Mouse (Mus musculus): ENCODE data around the gene Eml2. TPM values are rescaled to one million over a fixed set of nuclear protein-coding genes. Genes with fewer than 3 reads are reported as not detected.
A peak's percentile ranks its signal among the peaks of the same experiment; 100 is the strongest.

Gene Eml2
- polyA plus RNA-seq, 1 experiment from 2014 or later, result 14.2 TPM

DNA sequence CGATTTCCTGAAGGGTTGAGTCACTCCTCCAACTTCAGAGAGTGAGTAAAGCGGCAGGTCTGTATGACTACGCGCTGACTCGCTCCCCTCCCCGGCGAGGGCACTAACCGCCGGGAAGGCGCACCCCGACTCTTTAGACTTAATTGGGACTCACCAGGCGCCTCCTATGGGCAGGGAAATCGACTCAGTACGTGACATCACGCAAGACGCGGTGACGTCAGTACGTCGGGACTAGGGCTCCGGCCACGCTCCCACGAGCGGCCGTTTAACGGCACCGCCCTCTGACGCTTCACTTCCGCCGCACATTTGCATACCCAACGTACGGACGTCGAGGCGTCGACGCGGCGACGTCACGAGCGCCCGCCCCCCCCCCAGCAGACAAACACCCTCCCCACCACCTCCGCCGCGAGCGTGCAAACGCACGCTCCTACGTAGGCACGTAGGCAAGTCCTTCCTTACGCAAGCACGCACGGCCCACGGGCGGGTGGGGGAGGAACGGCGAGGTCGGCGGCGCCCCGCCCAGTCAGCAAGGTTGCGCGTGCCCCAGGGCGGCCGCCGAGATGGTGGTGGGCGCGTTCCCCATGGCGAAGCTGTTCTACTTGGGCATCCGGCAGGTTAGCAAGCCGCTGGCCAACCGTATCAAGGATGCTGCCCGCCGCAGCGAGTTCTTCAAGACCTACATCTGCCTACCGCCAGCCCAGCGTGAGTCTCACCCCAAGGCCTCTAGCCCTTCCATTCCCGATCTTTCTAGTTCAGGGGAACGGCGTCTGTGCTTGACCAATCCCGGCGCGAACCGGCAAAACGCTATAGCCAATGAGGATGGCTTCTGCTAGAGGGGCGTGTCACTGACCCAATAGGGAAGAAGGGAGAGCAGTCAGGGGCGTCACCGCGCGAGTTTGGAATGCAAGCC lies 51.9 kb downstream of the Eml2 start, which contains the start of gene Opa3:
TSS of gene Opa3 (plus strand) at position 452 of the 910 bp plus-strand sequence.
- Histone ChIP-seq H3K27me3 (ENCODE audit: insufficient read depth, poor library complexity, severe bottlenecking) (no peaks in the 10 kb centered on the region), H3K4me1 (peaks cover 20% of the 10 kb centered on the region), H3K36me3 (peaks cover 37% of the 10 kb centered on the region), H3K9me3 (no peaks in the 10 kb centered on the region), H3K4me3 (peak within 1 kb of the TSS; percentile 75), H3K27ac (peak within 1 kb of the TSS; percentile 96)
- peak; percentile 100 for DNase-seq (ENCODE audit: low spot score)
- WGBS, result under 1% methylated on average over 91 of the region's 91 CpGs

DNA sequence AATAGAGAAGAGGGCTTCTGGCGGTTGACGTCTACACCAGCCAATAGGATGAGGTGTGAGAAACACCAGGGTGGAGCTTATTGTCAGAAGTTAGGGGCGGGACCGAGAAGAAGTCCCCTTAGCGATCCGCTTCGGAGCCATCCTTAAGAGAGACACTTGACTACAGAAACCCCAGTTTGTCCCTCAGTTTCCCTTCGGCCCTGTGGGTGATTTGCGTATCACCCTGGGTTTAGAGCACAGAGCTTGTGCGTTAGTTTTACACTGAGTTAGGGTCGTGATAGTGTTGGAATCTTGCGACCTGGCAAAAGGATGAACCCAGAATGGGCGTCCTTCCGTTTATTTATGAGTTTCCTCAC lies 52.5 kb downstream of the Eml2 start:
- Histone ChIP-seq H3K9me3 (no peaks in the 10 kb centered on the region), H3K36me3 (peaks cover 39% of the 10 kb centered on the region), H3K4me1 (peaks cover 20% of the 10 kb centered on the region), H3K27me3 (ENCODE audit: insufficient read depth, poor library complexity, severe bottlenecking) (no peaks in the 10 kb centered on the region), H3K27ac (peak overlapping the region; percentile 96), H3K4me3 (peak overlapping the region; percentile 75)
- WGBS, result 0% methylated on average over 14 of the region's 14 CpGs
- no peak for DNase-seq (ENCODE audit: low spot score)

- Histone ChIP-seq H3K36me3 (peaks cover 43% of the 10 kb centered on the region), H3K9me3 (no peaks in the 10 kb centered on the region), H3K27me3 (ENCODE audit: insufficient read depth, poor library complexity, severe bottlenecking) (no peaks in the 10 kb centered on the region), H3K4me3 (peak overlapping the region; percentile 75), H3K27ac (peak overlapping the region; percentile 96), H3K4me1 (peaks cover 20% of the 10 kb centered on the region)
- no peak for DNase-seq (ENCODE audit: low spot score)
- 47% methylated on average over 5 of the region's 5 CpGs for WGBS
Observed at GRCm38 (mm10) chr7:19229404-19229803, 53.2 kb downstream of the Eml2 start.

GRCm38 (mm10) chr7:19230041-19230580 lies 53.9 kb downstream of the Eml2 start:
- Histone ChIP-seq H3K9me3 (no peaks in the 10 kb centered on the region), H3K27ac (0 out of 2 replicates have a peak overlapping the region, but pooled peaks have one; percentile 16), H3K4me1 (peaks cover 26% of the 10 kb centered on the region), H3K36me3 (peaks cover 38% of the 10 kb centered on the region), H3K27me3 (ENCODE audit: insufficient read depth, poor library complexity, severe bottlenecking) (no peaks in the 10 kb centered on the region), H3K4me3 (no peak overlapping the region; the same call in 1 of the 2 replicates)
- WGBS, result 93% methylated on average over 2 of the region's 2 CpGs
- DNase-seq (ENCODE audit: low spot score), result no peak

DNA sequence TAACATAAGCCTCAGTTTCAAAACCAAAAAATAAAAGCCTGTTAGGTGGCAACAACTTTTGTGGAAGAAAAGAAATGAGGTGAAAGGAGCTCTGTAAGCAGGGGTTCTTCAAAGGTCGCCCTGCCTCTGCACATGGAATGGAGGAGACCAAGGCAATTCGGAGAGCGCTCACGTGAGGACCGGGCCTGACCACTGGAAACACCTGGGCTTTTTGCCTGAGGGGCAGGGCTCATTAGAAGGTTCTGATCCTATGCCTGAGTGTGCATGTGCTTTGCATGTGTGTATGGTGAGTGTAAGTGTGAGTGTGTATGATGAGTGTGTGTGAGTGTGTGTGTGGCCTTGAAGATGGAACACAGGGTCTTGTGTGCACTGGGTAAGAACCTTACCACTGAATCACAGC lies 54.7 kb downstream of the Eml2 start:
- H3K4me3 ChIP-seq, result no peak overlapping the region
- no peak overlapping the region for H3K27ac ChIP-seq
- H3K4me1 ChIP-seq, result peaks cover 31% of the 10 kb centered on the region
- 92% methylated on average over 5 of the region's 5 CpGs for WGBS
- H3K9me3 ChIP-seq, result no peaks in the 10 kb centered on the region
- no peaks in the 10 kb centered on the region for H3K27me3 ChIP-seq (ENCODE audit: insufficient read depth, poor library complexity, severe bottlenecking)
- H3K36me3 ChIP-seq, result peaks cover 31% of the 10 kb centered on the region
- DNase-seq (ENCODE audit: low spot score), result no peak

DNA sequence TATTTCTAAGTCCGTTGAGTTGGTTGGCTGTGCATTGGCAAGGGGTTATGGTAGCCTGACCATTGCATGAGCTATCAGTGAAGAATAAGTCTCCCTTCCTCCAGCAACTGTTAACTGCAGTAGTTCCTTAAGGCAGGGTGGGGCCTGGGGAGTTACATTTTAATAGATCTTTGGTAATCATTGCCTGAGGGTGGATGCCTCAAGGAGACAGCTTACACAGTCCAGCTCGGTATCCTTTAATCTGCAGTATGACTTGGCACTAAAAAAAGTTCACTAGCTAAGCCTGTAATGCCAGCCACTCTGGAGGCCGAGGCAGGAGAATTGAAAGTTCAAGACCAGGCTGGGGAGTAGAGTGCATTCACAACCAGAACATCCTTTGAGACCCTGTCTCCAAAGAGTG lies 55.6 kb downstream of the Eml2 start:
- Histone ChIP-seq H3K27me3 (ENCODE audit: insufficient read depth, poor library complexity, severe bottlenecking) (no peaks in the 10 kb centered on the region), H3K4me3 (no peak overlapping the region), H3K9me3 (no peaks in the 10 kb centered on the region), H3K4me1 (peaks cover 37% of the 10 kb centered on the region), H3K36me3 (peaks cover 30% of the 10 kb centered on the region), H3K27ac (no peak overlapping the region)
- no peak for DNase-seq (ENCODE audit: low spot score)
- WGBS, result 91% methylated on average over 3 of the region's 3 CpGs

- no peak overlapping the region for H3K4me3 ChIP-seq
- no peak overlapping the region for H3K27ac ChIP-seq
- H3K9me3 ChIP-seq, result no peaks in the 10 kb centered on the region
- peaks cover 49% of the 10 kb centered on the region for H3K4me1 ChIP-seq
- no peaks in the 10 kb centered on the region for H3K27me3 ChIP-seq (ENCODE audit: insufficient read depth, poor library complexity, severe bottlenecking)
- DNase-seq (ENCODE audit: low spot score), result no peak
- H3K36me3 ChIP-seq, result peaks cover 30% of the 10 kb centered on the region
- WGBS, result 81% methylated on average over 5 of the region's 5 CpGs
Observed at GRCm38 (mm10) chr7:19234652-19235051, 58.4 kb downstream of the Eml2 start.

DNA sequence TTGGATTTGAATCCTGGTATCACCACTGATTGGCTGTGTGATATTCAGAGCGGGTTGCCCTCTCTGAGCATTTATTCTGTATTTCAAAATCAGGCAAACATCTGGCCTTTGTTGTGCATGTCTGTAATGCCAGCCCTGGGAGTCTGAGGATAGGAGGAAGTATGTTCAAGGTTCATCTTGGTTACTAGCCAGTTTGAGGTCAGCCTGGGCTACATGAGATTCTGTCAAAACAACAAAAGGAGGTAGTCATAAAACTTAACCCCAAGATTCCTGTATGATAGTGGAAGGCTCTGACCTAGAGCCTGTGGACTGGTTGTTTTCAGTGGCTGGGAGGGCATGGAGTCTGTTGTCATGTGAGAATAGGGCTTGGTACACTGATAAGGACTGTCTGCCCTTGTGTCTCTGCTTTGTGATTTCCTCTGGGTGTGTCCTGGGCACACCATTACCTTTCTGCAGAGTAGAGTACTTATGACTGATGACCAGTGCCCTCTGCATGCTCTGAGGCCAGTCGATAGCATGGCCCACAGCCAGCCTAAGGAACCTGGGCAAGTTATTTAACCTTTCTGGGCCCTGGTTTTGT lies 59.0 kb downstream of the Eml2 start:
- no peaks in the 10 kb centered on the region for H3K27me3 ChIP-seq (ENCODE audit: insufficient read depth, poor library complexity, severe bottlenecking)
- H3K36me3 ChIP-seq, result peaks cover 30% of the 10 kb centered on the region
- H3K4me1 ChIP-seq, result peaks cover 48% of the 10 kb centered on the region
- WGBS, result 86% methylated on average over 2 of the region's 2 CpGs
- no peaks in the 10 kb centered on the region for H3K9me3 ChIP-seq
- DNase-seq (ENCODE audit: low spot score), result no peak
- H3K27ac ChIP-seq, result no peak overlapping the region
- no peak overlapping the region for H3K4me3 ChIP-seq

GRCm38 (mm10) chr7:19236411-19236810 lies 60.2 kb downstream of the Eml2 start:
- Histone ChIP-seq H3K4me3 (no peak overlapping the region), H3K4me1 (peaks cover 44% of the 10 kb centered on the region), H3K36me3 (peaks cover 25% of the 10 kb centered on the region), H3K27me3 (ENCODE audit: insufficient read depth, poor library complexity, severe bottlenecking) (no peaks in the 10 kb centered on the region), H3K27ac (0 out of 2 replicates have a peak overlapping the region, but pooled peaks have one; percentile 25), H3K9me3 (no peaks in the 10 kb centered on the region)
- no peak for DNase-seq (ENCODE audit: low spot score)
- 72% methylated on average over 2 of the region's 2 CpGs for WGBS

DNA sequence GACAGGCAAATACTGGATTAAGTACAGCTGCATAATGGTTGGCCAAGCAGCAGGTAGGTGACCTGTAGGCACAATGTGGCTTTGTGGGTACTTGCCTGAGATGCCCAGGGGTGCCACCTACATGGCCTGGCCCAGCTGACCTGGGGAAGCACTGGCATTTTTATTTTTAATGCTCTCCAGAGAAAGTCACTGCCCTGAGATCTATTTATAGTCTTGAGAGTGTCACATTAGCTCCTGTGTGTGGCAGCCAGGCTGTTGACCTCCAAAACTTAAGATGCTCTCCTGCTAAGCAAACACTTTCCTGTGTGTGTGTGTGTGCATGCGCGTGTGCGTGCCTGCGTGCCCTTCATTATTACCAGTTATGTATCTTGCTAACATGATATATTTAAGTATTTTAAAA lies 62.1 kb downstream of the Eml2 start:
- peak overlapping the region; percentile 81 for H3K27ac ChIP-seq
- H3K27me3 ChIP-seq (ENCODE audit: insufficient read depth, poor library complexity, severe bottlenecking), result no peaks in the 10 kb centered on the region
- no peak for DNase-seq (ENCODE audit: low spot score)
- H3K4me3 ChIP-seq, result no peak overlapping the region
- peaks cover 11% of the 10 kb centered on the region for H3K36me3 ChIP-seq
- peaks cover 44% of the 10 kb centered on the region for H3K4me1 ChIP-seq
- WGBS, result 76% methylated on average over 4 of the region's 4 CpGs
- H3K9me3 ChIP-seq, result no peaks in the 10 kb centered on the region

DNA sequence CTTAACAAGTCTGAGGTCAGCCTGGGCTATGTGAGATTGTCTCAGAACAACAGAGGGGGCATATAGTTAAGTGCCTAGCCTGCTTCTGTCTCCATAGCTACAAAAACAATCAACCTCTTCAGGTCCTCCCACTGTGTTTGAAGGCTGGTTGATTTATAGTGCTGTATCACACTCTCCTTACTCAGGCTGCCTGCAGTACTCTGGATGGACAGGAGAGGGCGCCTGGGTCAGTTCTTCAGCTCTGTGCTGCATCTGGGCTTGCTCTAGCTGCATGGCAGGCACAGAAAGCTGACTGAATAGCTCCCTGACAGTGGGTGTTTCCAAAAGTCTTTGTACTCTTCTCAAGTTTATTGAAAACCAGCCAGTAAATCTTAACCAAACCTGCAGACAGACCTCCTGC lies 63.2 kb downstream of the Eml2 start:
- peak overlapping the region; percentile 81 for H3K27ac ChIP-seq
- no peak overlapping the region for H3K4me3 ChIP-seq
- H3K9me3 ChIP-seq, result no peaks in the 10 kb centered on the region
- H3K36me3 ChIP-seq, result peaks cover 9% of the 10 kb centered on the region; the same call in 1 of the 2 replicates
- H3K4me1 ChIP-seq, result peaks cover 44% of the 10 kb centered on the region
- WGBS, result 0% methylated on average over 1 of the region's 1 CpGs
- H3K27me3 ChIP-seq (ENCODE audit: insufficient read depth, poor library complexity, severe bottlenecking), result no peaks in the 10 kb centered on the region
- peak; percentile 93 for DNase-seq (ENCODE audit: low spot score)

GRCm38 (mm10) chr7:19239986-19240385 lies 63.8 kb downstream of the Eml2 start:
- H3K4me1 ChIP-seq, result peaks cover 39% of the 10 kb centered on the region
- 61% methylated on average over 2 of the region's 4 CpGs for WGBS
- no peaks in the 10 kb centered on the region for H3K9me3 ChIP-seq
- H3K36me3 ChIP-seq, result peaks cover 15% of the 10 kb centered on the region
- no peak overlapping the region for H3K4me3 ChIP-seq
- peak overlapping the region; percentile 81 for H3K27ac ChIP-seq
- peak; percentile 89 for DNase-seq (ENCODE audit: low spot score)
- H3K27me3 ChIP-seq (ENCODE audit: insufficient read depth, poor library complexity, severe bottlenecking), result no peaks in the 10 kb centered on the region

GRCm38 (mm10) chr7:19240905-19241463 lies 64.8 kb downstream of the Eml2 start:
- peaks cover 25% of the 10 kb centered on the region for H3K36me3 ChIP-seq
- H3K4me3 ChIP-seq, result no peak overlapping the region
- peak overlapping the region; percentile 43 for H3K27ac ChIP-seq
- H3K27me3 ChIP-seq (ENCODE audit: insufficient read depth, poor library complexity, severe bottlenecking), result no peaks in the 10 kb centered on the region
- H3K4me1 ChIP-seq, result peaks cover 32% of the 10 kb centered on the region
- no peaks in the 10 kb centered on the region for H3K9me3 ChIP-seq
- 84% methylated on average over 8 of the region's 8 CpGs for WGBS
- no peak for DNase-seq (ENCODE audit: low spot score)

All from heart, embryonic 10.5 days (tissue).